Mouse (Mus musculus): Measurements from ENCODE around the gene Rps27a. TPM values are rescaled to one million over a fixed set of nuclear protein-coding genes. Genes with fewer than 3 reads are reported as not detected.
A peak's percentile ranks its signal among the peaks of the same experiment; 100 is the strongest.
"Not testable (repeated sequence)": the region's sequence is repeated elsewhere in the genome, so short reads cannot be mapped to it uniquely, and the experiment has no call there.

The Rps27a gene
- polyA plus RNA-seq, 1 experiment from 2014 or later: 1,180 TPM

- Histone ChIP-seq H3K4me3 (peak overlapping the region; percentile 63), H3K27me3 (no peaks in the 10 kb centered on the region), H3K9me3 (no peaks in the 10 kb centered on the region), H3K4me2 (replicated peaks) (peak overlapping the region; percentile 68), H3K9ac (peak overlapping the region; percentile 88), H3K36me3 (peaks cover 39% of the 10 kb centered on the region), H3K27ac (no peak overlapping the region), H3K4me1 (peaks cover 13% of the 10 kb centered on the region)
- WGBS: 18% methylated on average over 2 of the region's 2 CpGs
- no peak for ATAC-seq (ENCODE audit: low FRiP score, low read depth)
Observed at GRCm38 (mm10) chr11:29546762-29547161, 1.1 kb downstream of the Rps27a start.

GRCm38 (mm10) chr11:29546297-29546696 is 1.6 kb downstream of the Rps27a start:
- not testable (repeated sequence) for ATAC-seq (ENCODE audit: low FRiP score, low read depth); H3K27ac ChIP-seq; H3K27me3 ChIP-seq; H3K9me3 ChIP-seq
- H3K9ac ChIP-seq: peak overlapping the region; percentile 88; the same call in 1 of the 2 replicates
- WGBS: 92% methylated on average over 2 of the region's 2 CpGs
- H3K4me3 ChIP-seq: peak overlapping the region; percentile 63
- peak overlapping the region; percentile 68 for H3K4me2 ChIP-seq (replicated peaks)
- peaks cover 13% of the 10 kb centered on the region for H3K4me1 ChIP-seq
- H3K36me3 ChIP-seq: peaks cover 42% of the 10 kb centered on the region

- WGBS: 86% methylated on average over 4 of the region's 4 CpGs
- ATAC-seq (ENCODE audit: low FRiP score, low read depth): not testable (repeated sequence)
Observed at GRCm38 (mm10) chr11:29545150-29545752, 2.7 kb downstream of the Rps27a start.

GRCm38 (mm10) chr11:29544225-29544945 is 3.5 kb downstream of the Rps27a start:
- no peak overlapping the region for H3K27ac ChIP-seq
- H3K4me1 ChIP-seq: peaks cover 13% of the 10 kb centered on the region
- no peak overlapping the region for H3K4me2 ChIP-seq (replicated peaks)
- no peak overlapping the region for H3K9ac ChIP-seq
- H3K36me3 ChIP-seq: peaks cover 53% of the 10 kb centered on the region
- H3K4me3 ChIP-seq: no peak overlapping the region
- no peak for ATAC-seq (ENCODE audit: low FRiP score, low read depth)
- WGBS: 92% methylated on average over 3 of the region's 3 CpGs
- no peaks in the 10 kb centered on the region for H3K27me3 ChIP-seq
- no peaks in the 10 kb centered on the region for H3K9me3 ChIP-seq

More at GRCm38 (mm10) chr11:29545150-29545752, 2.7 kb downstream of the Rps27a start:
- not testable (repeated sequence) for H3K4me2 ChIP-seq (replicated peaks); H3K9ac ChIP-seq; H3K27ac ChIP-seq; H3K4me3 ChIP-seq; H3K9me3 ChIP-seq; H3K27me3 ChIP-seq
- Histone ChIP-seq H3K36me3 (peaks cover 51% of the 10 kb centered on the region), H3K4me1 (peaks cover 13% of the 10 kb centered on the region)

GRCm38 (mm10) chr11:29538201-29538600 is 9.7 kb downstream of the Rps27a start:
- Histone ChIP-seq H3K27me3 (no peaks in the 10 kb centered on the region), H3K27ac (no peak overlapping the region), H3K4me2 (replicated peaks) (no peak overlapping the region), H3K9me3 (no peaks in the 10 kb centered on the region), H3K4me3 (no peak overlapping the region), H3K36me3 (peaks cover 57% of the 10 kb centered on the region), H3K4me1 (no peaks in the 10 kb centered on the region), H3K9ac (no peak overlapping the region)
- 98% methylated on average over 1 of the region's 1 CpGs for WGBS
- no peak for ATAC-seq (ENCODE audit: low FRiP score, low read depth)

- 3% methylated on average over 47 of the region's 47 CpGs for WGBS
- ATAC-seq (ENCODE audit: low FRiP score, low read depth): peak; percentile 96
Observed at GRCm38 (mm10) chr11:29525988-29526794, 21.7 kb downstream of the Rps27a start, which contains the start of gene Mtif2. Gene Mtif2, plus strand, starts transcription at chr11:29526408.

GRCm38 (mm10) chr11:29514682-29515412 is 33.1 kb downstream of the Rps27a start, which contains the start of gene Prorsd1:
Gene Prorsd1, minus strand, starts transcription at chr11:29515033.
- H3K9me3 ChIP-seq: no peaks in the 10 kb centered on the region
- peaks cover 18% of the 10 kb centered on the region for H3K36me3 ChIP-seq
- peak within 1 kb of the TSS; percentile 66 for H3K4me2 ChIP-seq (replicated peaks)
- H3K27ac ChIP-seq: peak within 1 kb of the TSS; percentile 75
- peak within 1 kb of the TSS; percentile 64 for H3K4me3 ChIP-seq
- no peaks in the 10 kb centered on the region for H3K27me3 ChIP-seq
- H3K4me1 ChIP-seq: peaks cover 5% of the 10 kb centered on the region
- WGBS: 3% methylated on average over 40 of the region's 40 CpGs
- H3K9ac ChIP-seq: peak within 1 kb of the TSS; percentile 78
- ATAC-seq (ENCODE audit: low FRiP score, low read depth): peak; percentile 98

More at GRCm38 (mm10) chr11:29525988-29526794, 21.7 kb downstream of the Rps27a start, which contains the start of gene Mtif2:
- Histone ChIP-seq H3K27ac (peak within 1 kb of the TSS; percentile 80; the same call in 1 of the 2 replicates), H3K27me3 (no peaks in the 10 kb centered on the region), H3K9me3 (no peaks in the 10 kb centered on the region), H3K4me2 (replicated peaks) (peak within 1 kb of the TSS; percentile 66), H3K4me3 (peak within 1 kb of the TSS; percentile 70), H3K36me3 (peaks cover 14% of the 10 kb centered on the region), H3K9ac (peak within 1 kb of the TSS; percentile 76), H3K4me1 (peaks cover 9% of the 10 kb centered on the region)

GRCm38 (mm10) chr11:29514325-29514681 is 33.6 kb downstream of the Rps27a start:
- 24% methylated on average over 10 of the region's 10 CpGs for WGBS
- Histone ChIP-seq H3K9ac (peak overlapping the region; percentile 78), H3K27ac (peak overlapping the region; percentile 75), H3K9me3 (no peaks in the 10 kb centered on the region), H3K4me1 (peaks cover 5% of the 10 kb centered on the region), H3K4me2 (replicated peaks) (peak overlapping the region; percentile 66), H3K4me3 (peak overlapping the region; percentile 64), H3K27me3 (no peaks in the 10 kb centered on the region), H3K36me3 (peaks cover 18% of the 10 kb centered on the region)
- ATAC-seq (ENCODE audit: low FRiP score, low read depth): peak; percentile 24

GRCm38 (mm10) chr11:29512818-29513535 is 34.9 kb downstream of the Rps27a start:
- no peak overlapping the region for H3K27ac ChIP-seq
- no peak overlapping the region for H3K9ac ChIP-seq
- H3K9me3 ChIP-seq: no peaks in the 10 kb centered on the region
- H3K36me3 ChIP-seq: peaks cover 18% of the 10 kb centered on the region
- 93% methylated on average over 4 of the region's 4 CpGs for WGBS
- no peak for ATAC-seq (ENCODE audit: low FRiP score, low read depth)
- no peak overlapping the region for H3K4me2 ChIP-seq (replicated peaks)
- H3K4me3 ChIP-seq: no peak overlapping the region
- H3K27me3 ChIP-seq: no peaks in the 10 kb centered on the region
- H3K4me1 ChIP-seq: peaks cover 5% of the 10 kb centered on the region

- Histone ChIP-seq H3K36me3 (peaks cover 29% of the 10 kb centered on the region), H3K9me3 (no peaks in the 10 kb centered on the region), H3K9ac (no peak overlapping the region), H3K27ac (no peak overlapping the region), H3K27me3 (no peaks in the 10 kb centered on the region), H3K4me1 (peaks cover 5% of the 10 kb centered on the region), H3K4me3 (no peak overlapping the region), H3K4me2 (replicated peaks) (no peak overlapping the region)
- ATAC-seq (ENCODE audit: low FRiP score, low read depth): no peak
- WGBS: 89% methylated on average over 1 of the region's 1 CpGs
Observed at GRCm38 (mm10) chr11:29509421-29509820, 38.5 kb downstream of the Rps27a start.

All from limb, embryonic 13.5 days (tissue).